Mouse (Mus musculus) MEL (cell line): ENCODE results near the gene Hist1h1e. TPM values are rescaled to one million over a fixed set of nuclear protein-coding genes. Genes with fewer than 3 reads are reported as not detected.

ENCODE experiments used
- DNase-seq: peaks from one replicate; pipeline ENCODE4 v3.0.0; 2011; ENCODE audit warnings: low read depth, low spot score
- H3K27ac ChIP-seq: 2 replicates; pipeline ENCODE4 v1.5.1; 2012; ENCODE audit warnings: low read depth, mild to moderate bottlenecking, control low read depth, low read length, moderate library complexity; ENCODE audit not compliant: control insufficient read depth
- H3K27me3 ChIP-seq, 2 experiments: fragments of 150-350 bp in 1 of 2; sonication (generic) in 1 of 2; 2 replicates each; pipeline ENCODE4 v1.6.1; 2012; ENCODE audit warnings: low read length in 2 of 2, mild to moderate bottlenecking in 2 of 2, improper control_type of control experiment in 1 of 2, moderate library complexity in 1 of 2; ENCODE audit not compliant: insufficient read depth in 2 of 2, control insufficient read depth in 1 of 2
- H3K36me3 ChIP-seq, 2 experiments: 2 replicates each; pipeline ENCODE4 v1.6.1; 2012 to 2014; ENCODE audit warnings: low read length in 2 of 2, improper control_type of control experiment in 1 of 2, inconsistent platforms in 1 of 2, mild to moderate bottlenecking in 1 of 2; ENCODE audit not compliant: insufficient read depth in 2 of 2, control insufficient read depth in 1 of 2
- H3K4me1 ChIP-seq, 2 experiments: fragments of 150-350 bp in 1 of 2; sonication (generic) in 1 of 2; 2 replicates each; pipeline ENCODE4 v1.6.1; 2012; ENCODE audit warnings: low read length in 2 of 2, improper control_type of control experiment in 1 of 2, mild to moderate bottlenecking in 1 of 2; ENCODE audit not compliant: insufficient read depth in 2 of 2, control insufficient read depth in 1 of 2
- H3K4me3 ChIP-seq, 2 experiments: fragments of 150-350 bp in 1 of 2; sonication (generic) in 1 of 2; 2 replicates each; pipeline ENCODE4 v1.5.1; 2012; ENCODE audit warnings: low read depth in 2 of 2, low read length in 2 of 2, mild to moderate bottlenecking in 2 of 2, moderate library complexity in 2 of 2, control low read depth in 1 of 2, improper control_type of control experiment in 1 of 2; ENCODE audit not compliant: control insufficient read depth in 1 of 2, insufficient read depth in 1 of 2
- H3K79me2 ChIP-seq: 2 replicates; pipeline ENCODE4 v1.6.1; 2012; ENCODE audit warnings: mild to moderate bottlenecking, low read length, moderate library complexity; ENCODE audit not compliant: control insufficient read depth, poor library complexity, insufficient read depth
- H3K9ac ChIP-seq: 2 replicates; pipeline ENCODE4 v1.6.1; 2012; ENCODE audit warnings: low read depth, mild to moderate bottlenecking, control low read depth, low read length, moderate library complexity; ENCODE audit not compliant: control insufficient read depth, poor library complexity, severe bottlenecking
- H3K9me3 ChIP-seq: fragments of 150-350 bp; sonication (generic); replicated peaks from 2 replicates; pipeline ENCODE4 v1.6.1; 2012; ENCODE audit warnings: mild to moderate bottlenecking, low read length, improper control_type of control experiment, moderate library complexity; ENCODE audit not compliant: insufficient read depth
- BHLHE40 ChIP-seq: IDR thresholded peaks from 2 replicates; pipeline ENCODE4 v1.6.1; 2012; ENCODE audit warnings: low read depth, mild to moderate bottlenecking, inconsistent platforms, low read length, improper control_type of control experiment, borderline replicate concordance
- CHD1 ChIP-seq: IDR thresholded peaks from 2 replicates; pipeline ENCODE4 v1.6.1; 2012; ENCODE audit warnings: low read depth, mild to moderate bottlenecking, inconsistent platforms, low read length, improper control_type of control experiment
- CHD2 ChIP-seq: IDR thresholded peaks from 2 replicates; pipeline ENCODE4 v1.6.1; 2011; ENCODE audit warnings: low read length, improper control_type of control experiment
- CTCF ChIP-seq, 3 experiments: IDR thresholded peaks in 2 of 3; conservative IDR thresholded peaks in 1 of 3; 2 replicates each; pipeline ENCODE4 v1.5.1; 2011 to 2012; ENCODE audit warnings: low read length in 3 of 3, low read depth in 2 of 3, mild to moderate bottlenecking in 2 of 3, improper control_type of control experiment in 1 of 3, inconsistent platforms in 1 of 3, mixed read lengths in 1 of 3, moderate library complexity in 1 of 3; ENCODE audit not compliant: control insufficient read depth in 1 of 3, insufficient read depth in 1 of 3, poor library complexity in 1 of 3, severe bottlenecking in 1 of 3
- E2F4 ChIP-seq: IDR thresholded peaks from 2 replicates; pipeline ENCODE4 v1.6.1; 2011; ENCODE audit warnings: low read depth, low read length, improper control_type of control experiment, borderline replicate concordance
- EP300 ChIP-seq, 2 experiments: IDR thresholded peaks; 2 replicates each; pipeline ENCODE4 v1.6.1; 2011; ENCODE audit warnings: improper control_type of control experiment in 2 of 2, low read length in 2 of 2, low read depth in 1 of 2, mild to moderate bottlenecking in 1 of 2
- ETS1 ChIP-seq: IDR thresholded peaks from 2 replicates; pipeline ENCODE4 v1.6.1; 2012; ENCODE audit warnings: low read depth, mild to moderate bottlenecking, inconsistent platforms, low read length, improper control_type of control experiment, moderate library complexity
- GABPA ChIP-seq: IDR thresholded peaks from 2 replicates; pipeline ENCODE4 v1.6.1; 2012; ENCODE audit warnings: low read depth, mild to moderate bottlenecking, inconsistent platforms, low read length, improper control_type of control experiment, moderate library complexity
- GATA1 ChIP-seq: IDR thresholded peaks from 2 replicates; pipeline ENCODE4 v1.6.1; 2011; ENCODE audit warnings: low read depth, low read length, improper control_type of control experiment
- HCFC1 ChIP-seq: IDR thresholded peaks from 2 replicates; pipeline ENCODE4 v1.6.1; 2012; ENCODE audit warnings: low read depth, mild to moderate bottlenecking, inconsistent platforms, low read length, improper control_type of control experiment, moderate library complexity
- JUND ChIP-seq: IDR thresholded peaks from 2 replicates; pipeline ENCODE4 v1.6.1; 2011; ENCODE audit warnings: low read depth, mild to moderate bottlenecking, improper control_type of control experiment, low read length
- MAFK ChIP-seq: IDR thresholded peaks from 2 replicates; pipeline ENCODE4 v1.6.1; 2011; ENCODE audit warnings: low read depth, mild to moderate bottlenecking, low read length, improper control_type of control experiment, borderline replicate concordance
- MAX ChIP-seq: IDR thresholded peaks from 2 replicates; pipeline ENCODE4 v1.6.1; 2011; ENCODE audit warnings: low read length, improper control_type of control experiment
- MEF2A ChIP-seq: IDR thresholded peaks from 2 replicates; pipeline ENCODE4 v1.6.1; 2014; ENCODE audit warnings: low read depth, mild to moderate bottlenecking, inconsistent platforms, low read length, improper control_type of control experiment; ENCODE audit not compliant: poor library complexity, insufficient replicate concordance, severe bottlenecking; ENCODE audit errors: extremely low read depth
- MYC ChIP-seq: IDR thresholded peaks from 2 replicates; pipeline ENCODE4 v1.6.1; 2011; ENCODE audit warnings: low read depth, mild to moderate bottlenecking, low read length, improper control_type of control experiment, moderate library complexity
- NELFE ChIP-seq: IDR thresholded peaks from 2 replicates; pipeline ENCODE4 v1.6.1; 2011; ENCODE audit warnings: low read depth, low read length, improper control_type of control experiment
- POLR2AphosphoS5 ChIP-seq: IDR thresholded peaks from 2 replicates; pipeline ENCODE4 v1.6.1; 2012; ENCODE audit warnings: low read depth, borderline replicate concordance, mild to moderate bottlenecking, inconsistent platforms, low read length, moderate library complexity, mixed read lengths
- TAL1 ChIP-seq: IDR thresholded peaks from 2 replicates; pipeline ENCODE4 v1.6.1; 2012; ENCODE audit warnings: mild to moderate bottlenecking, inconsistent platforms, low read length, moderate library complexity, mixed read lengths
- TBP ChIP-seq: IDR thresholded peaks from 2 replicates; pipeline ENCODE4 v1.8.0; 2011; ENCODE audit warnings: low read depth, low read length, improper control_type of control experiment
- TCF12 ChIP-seq: IDR thresholded peaks from 2 replicates; pipeline ENCODE4 v1.6.1; 2014; ENCODE audit warnings: low read depth, mild to moderate bottlenecking, inconsistent platforms, low read length, improper control_type of control experiment, moderate library complexity
- USF1 ChIP-seq: IDR thresholded peaks from 2 replicates; pipeline ENCODE4 v1.6.1; 2014; ENCODE audit warnings: low read depth, mild to moderate bottlenecking, inconsistent platforms, low read length, improper control_type of control experiment, moderate library complexity
- USF2 ChIP-seq, 2 experiments: IDR thresholded peaks; 2 replicates each; pipeline ENCODE4 v1.6.1; 2011 to 2012; ENCODE audit warnings: improper control_type of control experiment in 2 of 2, low read length in 2 of 2, borderline replicate concordance in 1 of 2, inconsistent platforms in 1 of 2, low read depth in 1 of 2, mild to moderate bottlenecking in 1 of 2; ENCODE audit not compliant: insufficient read depth in 1 of 2
- ZNF384 ChIP-seq: IDR thresholded peaks from 2 replicates; pipeline ENCODE4 v1.6.1; 2012; ENCODE audit warnings: low read depth, mild to moderate bottlenecking, inconsistent platforms, low read length, improper control_type of control experiment
- polyA plus RNA-seq, 2 experiments: library from polyadenylated mRNA; stranded (reverse) in 1 of 2; unstranded in 1 of 2; fragments of >175 nt in 1 of 2; fragments of >200 nt in 1 of 2; gene quantifications; 2 replicates each; pipeline versions ENCODE4 v1.2.1 to v1.2.4; 2012; ENCODE audit warnings: low replicate concordance in 2 of 2, low read depth in 1 of 2; ENCODE audit not compliant: insufficient read length in 2 of 2, insufficient read depth in 1 of 2, missing spikeins in 1 of 2
- total RNA-seq: library from RNA; depleted of rRNA; stranded (reverse); fragments of 300-350 nt; gene quantifications from 2 replicates; pipeline ENCODE4 v1.2.3, GENCODE M21; 2012

Hist1h1e gene
- total and polyA plus RNA-seq, 3 experiments: 1.6 to 268 TPM; not detected in 1

DNA sequence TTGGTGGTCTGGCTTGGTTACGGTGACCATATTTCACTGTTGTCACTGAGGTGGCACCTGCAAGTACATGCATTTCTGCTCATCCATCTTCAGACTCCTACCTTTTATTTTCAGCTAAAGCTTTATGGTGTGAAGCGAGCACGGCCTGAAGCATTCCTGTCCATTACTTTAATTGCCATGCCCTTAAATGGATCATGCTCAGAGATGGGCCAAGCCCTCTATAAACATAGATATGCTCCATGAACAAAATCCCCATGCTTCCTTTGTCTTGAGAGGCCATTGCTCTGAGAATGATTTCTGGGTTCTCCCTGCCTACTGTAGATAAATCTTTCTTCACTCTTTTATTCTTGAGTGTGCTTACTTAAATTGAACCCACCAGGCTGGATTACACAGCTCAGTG, 17.9 kb downstream of the Hist1h1e start:
- Histone ChIP-seq H3K79me2 (no peaks in the 10 kb centered on the region), H3K27ac (no peak overlapping the region), H3K9me3 (no peaks in the 10 kb centered on the region), H3K36me3 (peaks cover 0 to 8% of the 10 kb centered on the region in 2 experiments; a peak in 2 of 4 replicates), H3K9ac (no peak overlapping the region), H3K4me3 (no peak overlapping the region), H3K4me1 (peaks cover 0 to 4% of the 10 kb centered on the region in 2 experiments; a peak in 2 of 4 replicates), H3K27me3 (no peaks in the 10 kb centered on the region)
- no peak for DNase-seq
- no peak for TF ChIP-seq TBP
- no peak for TF ChIP-seq CTCF (IDR thresholded peaks at IDR 0.05 in 2 of 3, conservative IDR thresholded peaks at IDR 0.05 in 1 of 3; ENCODE audit: control insufficient read depth in 1 of 3, insufficient read depth in 1 of 3, low read depth in 2 of 3, low read length in 3 of 3, poor library complexity in 1 of 3, severe bottlenecking in 1 of 3)
- no peak for TF ChIP-seq MYC
- TF ChIP-seq NELFE: no peak
- no peak for TF ChIP-seq E2F4
- TF ChIP-seq JUND: no peak
- TF ChIP-seq CHD1: no peak
- TF ChIP-seq CHD2: no peak
- TF ChIP-seq USF1: no peak
- TF ChIP-seq EP300 (IDR thresholded peaks at IDR 0.05; ENCODE audit: low read depth in 1 of 2, low read length in 2 of 2): no peak
- TF ChIP-seq GABPA: no peak
- TF ChIP-seq MAFK: no peak
- TF ChIP-seq TCF12: no peak
- no peak for TF ChIP-seq MEF2A
- TF ChIP-seq TAL1: no peak
- no peak for TF ChIP-seq ZNF384
- TF ChIP-seq USF2 (IDR thresholded peaks at IDR 0.05; ENCODE audit: borderline replicate concordance in 1 of 2, insufficient read depth in 1 of 2, low read depth in 1 of 2, low read length in 2 of 2): no peak
- TF ChIP-seq BHLHE40: no peak
- TF ChIP-seq ETS1: no peak

DNA sequence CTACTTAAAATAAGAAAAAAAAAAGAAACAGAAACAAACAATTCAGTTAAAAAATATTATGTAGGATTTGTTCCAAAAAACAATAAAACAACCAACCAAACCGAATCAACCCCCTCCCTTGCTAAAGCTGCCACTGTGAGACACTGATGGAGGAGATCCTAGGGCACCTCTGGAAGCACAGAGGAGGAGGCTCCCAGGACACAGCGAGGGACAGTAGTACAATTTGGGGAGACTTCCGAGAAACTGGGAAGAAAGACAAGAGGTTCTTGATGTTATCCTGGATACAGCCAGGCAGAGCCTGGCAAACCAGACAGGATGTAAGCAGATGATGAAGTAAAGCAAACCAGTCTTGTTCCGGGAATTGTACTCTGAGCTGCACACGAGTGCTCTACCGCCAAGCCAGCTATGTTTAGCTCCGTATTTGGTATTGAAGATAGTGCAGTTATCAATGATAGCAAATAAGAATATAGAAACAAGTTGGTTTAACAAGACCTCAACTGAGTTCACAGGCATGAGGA, 19.1 kb downstream of the Hist1h1e start:
- no peak overlapping the region for H3K27ac ChIP-seq

More for the DNA sequence above, 19.1 kb downstream of the Hist1h1e start:
- H3K4me3 ChIP-seq: no peak overlapping the region
- H3K4me1 ChIP-seq: no peaks in the 10 kb centered on the region
- no peak overlapping the region for H3K9ac ChIP-seq
- no peaks in the 10 kb centered on the region for H3K36me3 ChIP-seq
- no peak for TF ChIP-seq ZNF384
- TF ChIP-seq TBP: no peak
- no peak for TF ChIP-seq POLR2AphosphoS5
- TF ChIP-seq EP300 (IDR thresholded peaks at IDR 0.05; ENCODE audit: low read depth in 1 of 2, low read length in 2 of 2): no peak
- no peak for TF ChIP-seq MAFK
- no peak for TF ChIP-seq MYC
- no peak for TF ChIP-seq ETS1
- no peak for TF ChIP-seq BHLHE40
- TF ChIP-seq HCFC1: no peak
- TF ChIP-seq GATA1: no peak
- no peak for TF ChIP-seq MAX
- no peak for DNase-seq
- no peaks in the 10 kb centered on the region for H3K79me2 ChIP-seq
- no peaks in the 10 kb centered on the region for H3K27me3 ChIP-seq
- H3K9me3 ChIP-seq: no peaks in the 10 kb centered on the region
